Mouse (Mus musculus): ENCODE results near the gene Plxdc2. TPM values are rescaled to one million over a fixed set of nuclear protein-coding genes. Genes with fewer than 3 reads are reported as not detected.

The Plxdc2 gene
- polyA plus RNA-seq (2015; fragmentation: Nextera tagmentation; extraction: Ambion mirVana) = 12.4 and 13.3 TPM in 2 replicates

DNA sequence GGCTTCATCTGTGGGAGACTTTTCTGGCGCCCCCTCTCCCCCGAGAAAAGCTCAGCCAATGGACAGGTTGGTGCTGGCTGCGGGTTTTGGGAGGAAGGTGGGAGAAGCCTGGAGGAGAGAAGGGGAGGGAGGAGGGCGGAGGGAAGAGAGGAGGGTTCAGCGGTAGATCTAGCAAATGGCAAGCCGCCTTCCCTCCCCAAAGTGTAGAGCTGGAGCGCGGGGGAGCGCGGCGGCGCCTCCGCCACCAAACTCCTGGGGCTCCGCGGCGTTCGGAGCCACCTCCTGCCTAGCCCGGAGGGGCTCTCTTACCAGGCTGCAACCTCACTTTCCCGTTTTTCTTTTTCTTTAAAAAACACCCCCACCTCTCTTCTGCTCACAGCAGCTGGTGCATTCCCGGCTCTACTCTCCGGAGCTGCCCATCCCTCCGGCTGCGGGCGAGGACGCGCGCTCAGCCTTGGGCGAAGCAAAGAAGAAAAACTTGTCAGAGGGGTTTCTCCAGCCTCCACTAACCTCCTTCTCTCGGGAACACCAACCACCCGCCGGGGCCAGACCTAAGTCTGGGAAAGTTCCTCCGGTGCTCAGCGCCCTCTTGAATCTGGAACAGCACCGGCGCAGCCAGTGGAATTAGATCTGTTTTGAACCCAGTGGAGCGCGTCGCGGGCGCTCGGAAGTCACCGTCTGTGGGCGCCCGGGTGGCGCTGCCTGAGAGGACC is at the start of gene Plxdc2:
Gene Plxdc2, plus strand, starts transcription at position 199 of the 713 bp plus-strand sequence.
- peak within 1 kb of the TSS; percentile 37; the same call in 1 of the 2 replicates for H3K27ac ChIP-seq (ENCODE audit: low read length)
- under 1% methylated on average over 44 of the region's 45 CpGs for WGBS
- peaks cover 4% of the 10 kb centered on the region for H3K4me1 ChIP-seq (ENCODE audit: control insufficient read depth, insufficient read depth, low read length)
- peak within 1 kb of the TSS; percentile 77 for H3K4me2 ChIP-seq (ENCODE audit: low read depth, low read length)
- no peaks in the 10 kb centered on the region for H3K36me3 ChIP-seq (ENCODE audit: control insufficient read depth, insufficient read depth, low read length)
- H3K4me3 ChIP-seq (ENCODE audit: low read length) = peak within 1 kb of the TSS; percentile 67
- no peaks in the 10 kb centered on the region for H3K27me3 ChIP-seq (replicated peaks; ENCODE audit: control insufficient read depth, insufficient read depth, low read length)
- peak; percentile 88 for ATAC-seq
- H3K9me3 ChIP-seq (ENCODE audit: control insufficient read depth, low read length) = no peaks in the 10 kb centered on the region
- peak within 1 kb of the TSS; percentile 67 for H3K9ac ChIP-seq (ENCODE audit: low read depth, low read length)

- Histone ChIP-seq H3K4me2 (ENCODE audit: low read depth, low read length) (no peak overlapping the region), H3K27ac (ENCODE audit: low read length) (no peak overlapping the region), H3K9me3 (ENCODE audit: control insufficient read depth, low read length) (no peaks in the 10 kb centered on the region), H3K9ac (ENCODE audit: low read depth, low read length) (no peak overlapping the region), H3K36me3 (ENCODE audit: control insufficient read depth, insufficient read depth, low read length) (no peaks in the 10 kb centered on the region), H3K27me3 (replicated peaks; ENCODE audit: control insufficient read depth, insufficient read depth, low read length) (no peaks in the 10 kb centered on the region), H3K4me1 (ENCODE audit: control insufficient read depth, insufficient read depth, low read length) (no peaks in the 10 kb centered on the region), H3K4me3 (ENCODE audit: low read length) (no peak overlapping the region)
- ATAC-seq = no peak
- WGBS = 57% methylated on average over 2 of the region's 2 CpGs
These were observed 45.7 kb upstream of the Plxdc2 start for GRCm38 (mm10) chr2:16310387-16310786.

- Histone ChIP-seq H3K9me3 (ENCODE audit: control insufficient read depth, low read length) (no peaks in the 10 kb centered on the region), H3K27ac (ENCODE audit: low read length) (no peak overlapping the region), H3K4me1 (ENCODE audit: control insufficient read depth, insufficient read depth, low read length) (no peaks in the 10 kb centered on the region), H3K9ac (ENCODE audit: low read depth, low read length) (no peak overlapping the region), H3K4me3 (ENCODE audit: low read length) (no peak overlapping the region), H3K4me2 (ENCODE audit: low read depth, low read length) (no peak overlapping the region), H3K36me3 (ENCODE audit: control insufficient read depth, insufficient read depth, low read length) (no peaks in the 10 kb centered on the region), H3K27me3 (replicated peaks; ENCODE audit: control insufficient read depth, insufficient read depth, low read length) (no peaks in the 10 kb centered on the region)
- ATAC-seq = no peak
- 58% methylated on average over 4 of the region's 4 CpGs for WGBS
These were observed 43.6 kb upstream of the Plxdc2 start for GRCm38 (mm10) chr2:16312400-16313070.

DNA sequence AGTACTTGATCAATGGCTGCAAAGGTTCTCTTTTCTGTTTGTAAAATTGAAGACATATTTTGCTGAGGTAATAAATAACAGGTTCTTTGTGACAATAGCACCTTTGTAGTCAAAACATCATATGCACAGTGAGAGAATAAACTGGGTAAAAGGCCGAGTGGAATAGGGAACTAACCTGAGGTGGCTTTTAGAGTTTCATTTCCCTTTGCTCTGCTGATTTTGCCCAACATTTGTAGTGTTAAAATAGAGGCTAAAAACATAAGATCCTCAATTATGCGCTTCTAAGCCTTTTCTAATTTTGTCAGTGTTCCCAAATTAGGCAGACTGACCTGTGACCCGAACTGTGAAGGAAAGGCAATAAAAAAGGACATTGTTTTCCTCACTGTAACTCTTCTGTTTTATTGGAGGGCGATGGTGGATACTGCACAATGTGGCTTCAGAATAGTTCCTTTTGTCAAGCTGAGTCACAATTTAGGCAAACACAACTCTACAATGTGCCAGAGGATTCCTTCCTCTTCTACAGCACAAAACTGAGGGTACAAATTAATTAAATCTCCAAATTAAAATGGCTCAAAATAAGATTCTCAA is 20.8 kb upstream of the Plxdc2 start:
- H3K36me3 ChIP-seq (ENCODE audit: control insufficient read depth, insufficient read depth, low read length) = no peaks in the 10 kb centered on the region
- H3K9me3 ChIP-seq (ENCODE audit: control insufficient read depth, low read length) = no peaks in the 10 kb centered on the region
- no peaks in the 10 kb centered on the region for H3K4me1 ChIP-seq (ENCODE audit: control insufficient read depth, insufficient read depth, low read length)
- no peak overlapping the region for H3K27ac ChIP-seq (ENCODE audit: low read length)
- no peak overlapping the region for H3K4me3 ChIP-seq (ENCODE audit: low read length)
- H3K9ac ChIP-seq (ENCODE audit: low read depth, low read length) = no peak overlapping the region
- WGBS = 63% methylated on average over 4 of the region's 4 CpGs
- ATAC-seq = no peak
- H3K4me2 ChIP-seq (ENCODE audit: low read depth, low read length) = no peak overlapping the region
- no peaks in the 10 kb centered on the region for H3K27me3 ChIP-seq (replicated peaks; ENCODE audit: control insufficient read depth, insufficient read depth, low read length)

- Histone ChIP-seq H3K27me3 (replicated peaks; ENCODE audit: control insufficient read depth, insufficient read depth, low read length) (no peaks in the 10 kb centered on the region), H3K9me3 (ENCODE audit: control insufficient read depth, low read length) (no peaks in the 10 kb centered on the region), H3K4me1 (ENCODE audit: control insufficient read depth, insufficient read depth, low read length) (no peaks in the 10 kb centered on the region), H3K4me3 (ENCODE audit: low read length) (no peak overlapping the region), H3K4me2 (ENCODE audit: low read depth, low read length) (no peak overlapping the region), H3K36me3 (ENCODE audit: control insufficient read depth, insufficient read depth, low read length) (no peaks in the 10 kb centered on the region), H3K27ac (ENCODE audit: low read length) (no peak overlapping the region), H3K9ac (ENCODE audit: low read depth, low read length) (no peak overlapping the region)
- ATAC-seq = no peak
- 63% methylated on average over 2 of the region's 2 CpGs for WGBS
These were observed 11.5 kb upstream of the Plxdc2 start for GRCm38 (mm10) chr2:16344564-16344963.

GRCm38 (mm10) chr2:16351106-16351505 is 5.0 kb upstream of the Plxdc2 start:
- 71% methylated on average over 3 of the region's 3 CpGs for WGBS
- ATAC-seq = no peak

DNA sequence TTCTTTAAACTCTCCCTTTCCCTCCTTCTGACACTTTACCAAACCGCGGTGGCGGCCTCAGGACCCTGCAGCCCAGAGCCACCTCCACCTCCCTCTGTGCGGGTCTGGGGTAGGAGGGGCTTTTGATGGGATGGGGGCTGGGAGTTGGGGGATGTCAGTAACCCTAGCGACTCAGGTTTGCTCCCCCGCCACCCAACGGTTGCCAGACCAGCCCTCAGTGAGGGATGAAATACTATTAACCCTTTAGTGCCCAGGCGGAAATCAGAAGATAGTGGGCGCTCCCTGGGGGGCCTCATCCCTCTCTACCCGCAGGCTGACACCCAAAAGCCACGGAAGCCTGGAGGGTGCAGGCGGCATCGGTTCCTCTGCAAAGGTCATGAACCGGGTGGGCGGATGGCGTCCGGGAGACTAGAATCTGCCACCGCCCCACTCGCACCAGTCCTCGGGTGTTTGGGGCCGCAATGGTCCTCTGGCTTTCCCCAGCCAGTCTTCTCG is 446 bp upstream of the Plxdc2 start:
- under 1% methylated on average over 22 of the region's 22 CpGs for WGBS
- Histone ChIP-seq H3K27ac (ENCODE audit: low read length) (0 out of 2 replicates have a peak overlapping the region, but pooled peaks have one; percentile 37), H3K27me3 (replicated peaks; ENCODE audit: control insufficient read depth, insufficient read depth, low read length) (no peaks in the 10 kb centered on the region), H3K4me1 (ENCODE audit: control insufficient read depth, insufficient read depth, low read length) (peaks cover 4% of the 10 kb centered on the region), H3K9ac (ENCODE audit: low read depth, low read length) (peak overlapping the region; percentile 67), H3K4me3 (ENCODE audit: low read length) (peak overlapping the region; percentile 67), H3K9me3 (ENCODE audit: control insufficient read depth, low read length) (no peaks in the 10 kb centered on the region), H3K4me2 (ENCODE audit: low read depth, low read length) (peak overlapping the region; percentile 77), H3K36me3 (ENCODE audit: control insufficient read depth, insufficient read depth, low read length) (no peaks in the 10 kb centered on the region)
- ATAC-seq = peak; percentile 75

More at GRCm38 (mm10) chr2:16351106-16351505, 5.0 kb upstream of the Plxdc2 start:
- H3K4me2 ChIP-seq (ENCODE audit: low read depth, low read length) = no peak overlapping the region
- no peaks in the 10 kb centered on the region for H3K4me1 ChIP-seq (ENCODE audit: control insufficient read depth, insufficient read depth, low read length)
- no peaks in the 10 kb centered on the region for H3K27me3 ChIP-seq (replicated peaks; ENCODE audit: control insufficient read depth, insufficient read depth, low read length)
- no peak overlapping the region for H3K9ac ChIP-seq (ENCODE audit: low read depth, low read length)
- H3K36me3 ChIP-seq (ENCODE audit: control insufficient read depth, insufficient read depth, low read length) = no peaks in the 10 kb centered on the region
- no peaks in the 10 kb centered on the region for H3K9me3 ChIP-seq (ENCODE audit: control insufficient read depth, low read length)
- no peak overlapping the region for H3K4me3 ChIP-seq (ENCODE audit: low read length)
- H3K27ac ChIP-seq (ENCODE audit: low read length) = no peak overlapping the region

GRCm38 (mm10) chr2:16356921-16357837 is 1.1 kb downstream of the Plxdc2 start:
- peak overlapping the region; percentile 77 for H3K4me2 ChIP-seq (ENCODE audit: low read depth, low read length)
- no peaks in the 10 kb centered on the region for H3K36me3 ChIP-seq (ENCODE audit: control insufficient read depth, insufficient read depth, low read length)
- H3K27me3 ChIP-seq (replicated peaks; ENCODE audit: control insufficient read depth, insufficient read depth, low read length) = no peaks in the 10 kb centered on the region
- H3K4me1 ChIP-seq (ENCODE audit: control insufficient read depth, insufficient read depth, low read length) = peaks cover 4% of the 10 kb centered on the region
- no peak; the same call in 1 of the 2 replicates for ATAC-seq
- H3K9ac ChIP-seq (ENCODE audit: low read depth, low read length) = peak overlapping the region; percentile 67
- WGBS = 6% methylated on average over 33 of the region's 33 CpGs
- no peak overlapping the region for H3K27ac ChIP-seq (ENCODE audit: low read length)
- H3K9me3 ChIP-seq (ENCODE audit: control insufficient read depth, low read length) = no peaks in the 10 kb centered on the region
- H3K4me3 ChIP-seq (ENCODE audit: low read length) = peak overlapping the region; percentile 67
